Mouse (Mus musculus) layer of hippocampus, adult 8-10 months (tissue): Measurements from ENCODE around the gene Nrarp. TPM values are rescaled to one million over a fixed set of nuclear protein-coding genes. Genes with fewer than 3 reads are reported as not detected.

Experiments
- DNase-seq, 2 experiments: peaks; one replicate each; pipeline ENCODE4 v3.0.0; 2022; ENCODE audit warnings: low spot score in 2 of 2
- total RNA-seq, 4 experiments: library from RNA; stranded (reverse); gene quantifications; 2 replicates each; pipeline ENCODE4 v1.2.4; 2022

The Nrarp gene
- total RNA-seq, 4 experiments from 2014 or later: 16.9 to 20.4 (median 19.5) TPM

DNA sequence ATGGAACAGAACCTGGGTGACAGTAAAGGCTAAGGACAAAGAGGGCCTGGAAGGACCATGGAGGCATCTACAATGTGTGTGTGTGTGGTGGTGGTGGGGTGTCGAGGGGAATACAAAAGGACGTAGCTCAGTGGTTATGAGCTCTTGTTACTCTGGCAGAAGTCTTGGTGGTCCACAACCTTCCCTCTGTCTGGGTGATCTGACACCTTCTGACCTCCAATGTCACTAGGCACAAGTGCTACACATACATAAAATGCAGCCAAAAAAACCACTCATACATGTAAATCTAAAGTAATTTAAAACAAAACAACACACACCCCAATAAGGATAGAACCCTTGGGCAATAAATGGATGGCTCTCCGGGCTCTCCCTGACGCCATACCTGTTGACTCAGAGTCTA lies 46.8 kb downstream of the Nrarp start:
- no peak for DNase-seq

DNA sequence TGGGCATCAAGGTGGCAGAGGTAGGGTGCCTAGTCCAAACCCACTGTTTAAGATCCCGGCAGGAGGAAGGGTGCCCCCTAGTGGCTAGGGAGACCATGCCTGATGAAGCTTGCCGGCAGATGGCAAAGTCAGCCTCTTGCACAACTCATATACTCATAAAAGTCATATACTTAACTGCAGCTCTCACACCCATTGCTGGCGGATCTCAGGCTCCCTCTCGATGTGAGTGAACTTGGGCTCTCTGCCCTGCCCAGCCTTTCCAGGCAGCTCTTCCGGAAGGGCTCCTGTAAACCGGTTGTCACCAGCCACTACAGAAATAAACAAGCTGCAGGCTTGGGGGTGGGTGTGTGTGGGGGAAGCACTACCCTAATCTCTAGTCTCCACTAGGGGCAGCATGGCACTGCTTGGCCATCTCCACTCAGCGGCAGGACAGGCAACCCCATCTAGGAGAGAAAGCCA lies 47.9 kb downstream of the Nrarp start:
- peak; percentile 85 to 88 for DNase-seq

DNA sequence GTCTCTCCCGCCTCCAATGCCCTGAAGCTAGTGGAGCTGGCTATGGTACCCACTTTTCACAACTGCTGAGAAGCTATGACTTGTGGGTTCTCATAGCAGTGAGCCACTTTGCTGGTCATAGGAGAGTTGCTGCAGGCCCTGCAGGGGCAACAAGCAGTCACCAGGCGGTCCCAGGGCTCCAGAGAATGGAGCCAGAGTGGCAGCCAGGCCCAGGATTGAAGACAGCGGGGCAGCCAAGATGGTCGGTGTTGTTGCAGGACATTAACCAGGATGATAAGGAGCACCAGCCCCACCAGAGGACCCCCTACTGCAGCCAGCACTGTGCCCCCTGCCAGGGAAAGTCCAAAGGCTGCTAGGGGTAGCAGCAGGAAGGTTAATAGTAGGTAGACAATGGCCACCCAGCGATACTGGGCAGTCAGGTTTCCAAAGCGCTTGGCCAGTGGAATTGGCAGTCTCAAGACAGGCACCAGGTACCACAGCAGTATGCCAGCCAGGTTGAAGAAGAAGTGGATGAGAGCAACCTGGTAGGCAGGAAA lies 48.5 kb downstream of the Nrarp start:
- no peak for DNase-seq

DNA sequence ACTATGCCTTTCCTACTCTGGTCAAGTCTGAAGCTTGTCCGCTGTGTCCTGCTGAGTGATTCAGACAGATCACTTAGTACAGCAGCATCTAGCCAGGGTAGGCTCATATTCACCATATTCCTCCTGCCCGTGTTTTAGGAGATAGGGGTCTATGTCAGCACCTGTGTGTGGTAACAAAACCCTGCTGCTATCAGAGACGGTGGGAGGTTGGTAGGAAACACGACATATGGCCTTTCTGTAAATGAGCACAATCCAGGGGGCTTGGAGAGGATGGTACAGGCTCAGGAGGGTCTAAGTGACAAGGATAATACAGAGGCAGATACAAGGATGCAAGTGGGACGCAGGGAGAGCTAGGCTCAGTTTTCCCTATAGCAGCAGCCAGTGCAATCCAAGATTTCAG lies 49.0 kb downstream of the Nrarp start:
- no peak for DNase-seq

DNA sequence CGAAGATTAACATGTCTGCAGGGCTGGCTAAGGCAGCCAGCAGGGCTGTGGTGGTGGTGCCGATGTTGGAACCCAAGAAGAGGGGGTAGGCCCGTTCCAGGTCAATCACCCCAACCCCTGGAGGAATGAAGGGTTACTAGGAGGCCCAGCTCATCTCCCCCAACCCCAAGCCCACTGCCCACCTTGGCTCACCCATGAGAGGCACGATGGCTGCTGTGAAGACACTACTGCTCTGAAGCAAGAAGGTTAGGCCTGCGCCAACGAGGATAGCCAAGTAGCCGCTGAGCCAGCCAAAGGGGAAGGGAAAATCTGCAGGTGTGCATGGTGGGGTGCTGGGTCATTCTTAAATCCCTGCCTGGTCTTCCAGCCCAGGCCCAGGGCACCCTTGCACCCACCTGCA lies 50.0 kb downstream of the Nrarp start:
- DNase-seq: no peak

DNA sequence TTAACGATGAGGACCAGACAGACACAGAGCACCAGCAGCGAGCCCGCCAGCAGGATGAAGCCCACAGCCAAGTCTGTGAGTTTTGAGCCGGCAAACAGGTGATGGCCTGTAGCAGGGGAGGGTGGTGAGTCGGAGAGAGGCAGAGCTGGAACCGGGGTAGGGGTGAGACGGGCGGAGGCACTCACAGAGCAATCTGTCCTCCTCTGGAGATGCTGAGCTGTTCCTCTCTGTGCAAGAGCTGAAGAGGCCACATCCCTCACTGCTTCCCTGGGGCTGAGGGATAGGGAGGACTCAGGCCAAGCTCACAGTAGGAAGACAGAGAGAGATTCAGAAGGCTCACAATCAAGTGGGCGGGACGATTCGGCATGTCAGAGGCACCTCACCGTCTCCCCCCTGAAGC lies 50.5 kb downstream of the Nrarp start:
- DNase-seq: no peak

Other genes starting within 250 kb of the Nrarp start
- gene Arrdc1, start 245.5 kb upstream of the Nrarp start, total RNA-seq: 10 to 100 TPM; 10.8 to 17.4 (median 17.1) TPM
- gene Zmynd19, start 231.0 kb upstream of the Nrarp start, total RNA-seq: 10 to 100 TPM; 31.0 to 38.0 (median 35.3) TPM
- gene Dph7, start 218.4 kb upstream of the Nrarp start, total RNA-seq: 10 to 100 TPM; 32.3 to 37.1 (median 35.2) TPM
- gene Mrpl41, start 205.7 kb upstream of the Nrarp start, total RNA-seq: 10 to 100 TPM; 80.5 to 87.5 (median 85.1) TPM
- 10 to 100 TPM; 20.9 to 40.0 (median 37.1) TPM for gene Pnpla7, start 204.7 kb upstream of the Nrarp start, total RNA-seq
- gene Nsmf, start 126.4 kb upstream of the Nrarp start, total RNA-seq: 100 to 1,000 TPM; 768 to 931 (median 837) TPM
- gene Entpd8, start 100.5 kb upstream of the Nrarp start, total RNA-seq: not detected
- not detected for gene Noxa1, start 85.6 kb upstream of the Nrarp start, total RNA-seq
- 1 to 10 TPM; 2.2 to 4.6 (median 2.8) TPM for gene Tor4a, start 16.1 kb downstream of the Nrarp start, total RNA-seq
- 10 to 100 TPM; 56.7 to 64.9 (median 64.0) TPM for gene Nelfb, start 30.7 kb downstream of the Nrarp start, total RNA-seq
- under 1 TPM in 2 of 4 experiments, not detected in 2; 0.27 to 0.29 TPM for gene Stpg3, start 33.9 kb downstream of the Nrarp start, total RNA-seq
- gene Fam166a, start 38.0 kb downstream of the Nrarp start, total RNA-seq: not detected
- gene Tubb4b, start 43.9 kb downstream of the Nrarp start, total RNA-seq: 100 to 1,000 TPM; 303 to 348 (median 313) TPM
- gene Slc34a3, start 53.6 kb downstream of the Nrarp start, total RNA-seq: not detected
- not detected for gene Rnf224, start 56.0 kb downstream of the Nrarp start, total RNA-seq
- gene Rnf208, start 61.5 kb downstream of the Nrarp start, total RNA-seq: 100 to 1,000 TPM; 219 to 241 (median 229) TPM
- not detected for gene Cysrt1, start 61.7 kb downstream of the Nrarp start, total RNA-seq
- 1 to 10 TPM; 3.3 to 5.5 (median 4.4) TPM for gene AL732309.1, start 66.1 kb downstream of the Nrarp start, total RNA-seq
- gene Tmem203, start 74.7 kb downstream of the Nrarp start, total RNA-seq: 10 to 100 TPM; 27.0 to 44.4 (median 33.9) TPM
- 10 to 100 TPM; 19.9 to 27.8 (median 24.3) TPM for gene Tprn, start 81.9 kb downstream of the Nrarp start, total RNA-seq
- gene Ssna1, start 91.7 kb downstream of the Nrarp start, total RNA-seq: 10 to 100 TPM; 59.0 to 71.0 (median 64.3) TPM
- gene Anapc2, start 91.7 kb downstream of the Nrarp start, total RNA-seq: 100 to 1,000 TPM in 2 of 4 experiments, 10 to 100 TPM in 2; 87.9 to 110 (median 99.0) TPM
- gene Tmem210, start 107.4 kb downstream of the Nrarp start, total RNA-seq: not detected
- gene Lrrc26, start 109.2 kb downstream of the Nrarp start, total RNA-seq: not detected
- gene Grin1, start 138.4 kb downstream of the Nrarp start, total RNA-seq: 100 to 1,000 TPM; 366 to 436 (median 415) TPM
- gene Man1b1, start 151.6 kb downstream of the Nrarp start, total RNA-seq: 10 to 100 TPM; 53.7 to 68.2 (median 59.6) TPM
- 10 to 100 TPM; 38.9 to 52.9 (median 45.4) TPM for gene Dpp7, start 175.6 kb downstream of the Nrarp start, total RNA-seq
- gene Uap1l1, start 184.9 kb downstream of the Nrarp start, total RNA-seq: 10 to 100 TPM; 12.0 to 28.7 (median 20.3) TPM
- gene Sapcd2, start 191.6 kb downstream of the Nrarp start, total RNA-seq: 1 to 10 TPM; 2.4 to 4.6 (median 4.2) TPM
- 10 to 100 TPM; 14.6 to 20.7 (median 16.8) TPM for gene Entpd2, start 215.1 kb downstream of the Nrarp start, total RNA-seq
- gene Npdc1, start 218.6 kb downstream of the Nrarp start, total RNA-seq: 100 to 1,000 TPM; 390 to 435 (median 411) TPM
- under 1 TPM; 0.35 to 0.98 (median 0.44) TPM for gene Fut7, start 242.5 kb downstream of the Nrarp start, total RNA-seq
- gene Abca2, start 247.9 kb downstream of the Nrarp start, total RNA-seq: 100 to 1,000 TPM; 165 to 186 (median 183) TPM